Mouse (Mus musculus) CH12.LX (cell line): ENCODE measurements around the gene Prss57. TPM values are rescaled to one million over a fixed set of nuclear protein-coding genes. Genes with fewer than 3 reads are reported as not detected.

Experiments used
- DNase-seq: peaks from one replicate; pipeline ENCODE4 v3.0.0-alpha.2; 2013; ENCODE audit errors: extremely low read depth
- H3K27ac ChIP-seq: 2 replicates; pipeline ENCODE4 v1.5.1; 2012; ENCODE audit warnings: low read depth, mild to moderate bottlenecking, control low read depth, moderate library complexity; ENCODE audit not compliant: insufficient read depth
- H3K27me3 ChIP-seq: replicated peaks from 2 replicates; pipeline ENCODE3; 2012; ENCODE audit warnings: inconsistent platforms
- H3K36me3 ChIP-seq, 2 experiments: replicated peaks in 1 of 2; 2 replicates each; pipeline versions ENCODE3 to v1.6.1; 2012; ENCODE audit warnings: inconsistent platforms in 1 of 2, low read length in 1 of 2, mild to moderate bottlenecking in 1 of 2, mixed read lengths in 1 of 2, moderate library complexity in 1 of 2; ENCODE audit not compliant: control insufficient read depth in 1 of 2, insufficient read depth in 1 of 2
- H3K4me1 ChIP-seq, 2 experiments: 2 replicates each; pipeline ENCODE4 v1.6.1; 2012; ENCODE audit warnings: inconsistent platforms in 1 of 2, moderate library complexity in 1 of 2; ENCODE audit not compliant: insufficient read depth in 2 of 2, control insufficient read depth in 1 of 2
- H3K4me2 ChIP-seq: 2 replicates; pipeline ENCODE4 v1.6.1; 2012; ENCODE audit warnings: low read depth, mild to moderate bottlenecking, control low read depth; ENCODE audit not compliant: poor library complexity, insufficient read depth, severe bottlenecking
- H3K4me3 ChIP-seq, 3 experiments: fragments of 150-350 bp in 1 of 3; sonication (generic) in 1 of 3; replicated peaks in 1 of 3; 2 replicates each; pipeline versions ENCODE3 to v1.5.1; 2011 to 2012; ENCODE audit warnings: low read depth in 2 of 3, low read length in 2 of 3, mild to moderate bottlenecking in 2 of 3, moderate library complexity in 2 of 3, control low read depth in 1 of 3, improper control_type of control experiment in 1 of 3, inconsistent platforms in 1 of 3, mixed read lengths in 1 of 3; ENCODE audit not compliant: poor library complexity in 1 of 3
- H3K79me2 ChIP-seq: replicated peaks from 2 replicates; pipeline ENCODE4 v1.6.1; 2012; ENCODE audit warnings: mild to moderate bottlenecking, moderate library complexity; ENCODE audit not compliant: control insufficient read depth, poor library complexity, insufficient read depth, severe bottlenecking; ENCODE audit errors: extremely low read depth
- H3K9ac ChIP-seq: 2 replicates; pipeline ENCODE4 v1.6.1; 2012; ENCODE audit warnings: low read depth, mild to moderate bottlenecking, control low read depth, moderate library complexity; ENCODE audit not compliant: insufficient read depth
- H3K9me3 ChIP-seq: replicated peaks from 2 replicates; pipeline ENCODE3; 2012; ENCODE audit warnings: low read length, inconsistent platforms, mixed read lengths
- BHLHE40 ChIP-seq: IDR thresholded peaks from 2 replicates; pipeline ENCODE4 v1.6.1; 2011; ENCODE audit warnings: mild to moderate bottlenecking, low read depth, low read length, improper control_type of control experiment
- CHD1 ChIP-seq: IDR thresholded peaks from 2 replicates; pipeline ENCODE4 v1.6.1; 2012; ENCODE audit warnings: low read depth, low read length, improper control_type of control experiment, inconsistent platforms
- CTCF ChIP-seq, 2 experiments: IDR thresholded peaks in 1 of 2; conservative IDR thresholded peaks in 1 of 2; 2 replicates each; pipeline ENCODE4 v1.5.1; 2011 to 2012; ENCODE audit warnings: low read depth in 2 of 2, low read length in 2 of 2, improper control_type of control experiment in 1 of 2, inconsistent platforms in 1 of 2, mild to moderate bottlenecking in 1 of 2, moderate library complexity in 1 of 2
- E2F4 ChIP-seq: IDR thresholded peaks from 2 replicates; pipeline ENCODE4 v1.6.1; 2011; ENCODE audit warnings: low read depth, low read length, improper control_type of control experiment; ENCODE audit not compliant: insufficient replicate concordance
- ELF1 ChIP-seq: IDR thresholded peaks from 2 replicates; pipeline ENCODE4 v1.6.1; 2014; ENCODE audit warnings: low read depth, mild to moderate bottlenecking, inconsistent platforms, low read length, improper control_type of control experiment
- ETS1 ChIP-seq: conservative IDR thresholded peaks from 2 replicates; pipeline ENCODE4 v1.6.1; 2012; ENCODE audit warnings: low read depth, mild to moderate bottlenecking, inconsistent platforms, low read length, improper control_type of control experiment, moderate library complexity
- GABPA ChIP-seq: IDR thresholded peaks from 2 replicates; pipeline ENCODE4 v1.6.1; 2012; ENCODE audit warnings: low read depth, low read length, improper control_type of control experiment, inconsistent platforms; ENCODE audit not compliant: insufficient replicate concordance
- IRF4 ChIP-seq: IDR thresholded peaks from 2 replicates; pipeline ENCODE4 v1.6.1; 2014; ENCODE audit warnings: low read depth, mild to moderate bottlenecking, inconsistent platforms, low read length, improper control_type of control experiment
- JUN ChIP-seq: IDR thresholded peaks from 2 replicates; pipeline ENCODE4 v1.6.1; 2011; ENCODE audit warnings: low read depth, mild to moderate bottlenecking, low read length, improper control_type of control experiment, moderate library complexity; ENCODE audit not compliant: insufficient read depth
- JUND ChIP-seq: conservative IDR thresholded peaks from 2 replicates; pipeline ENCODE4 v1.6.1; 2011; ENCODE audit warnings: low read depth, low read length, improper control_type of control experiment
- KAT2A ChIP-seq: IDR thresholded peaks from 2 replicates; pipeline ENCODE4 v1.6.1; 2012; ENCODE audit warnings: low read length, improper control_type of control experiment, inconsistent platforms; ENCODE audit not compliant: insufficient replicate concordance
- MAFK ChIP-seq: IDR thresholded peaks from 2 replicates; pipeline ENCODE4 v1.6.1; 2011; ENCODE audit warnings: low read length, improper control_type of control experiment; ENCODE audit not compliant: insufficient replicate concordance
- MAX ChIP-seq: IDR thresholded peaks from 2 replicates; pipeline ENCODE4 v1.6.1; 2011; ENCODE audit warnings: low read length, improper control_type of control experiment
- MEF2A ChIP-seq: IDR thresholded peaks from 2 replicates; pipeline ENCODE4 v1.6.1; 2014; ENCODE audit warnings: low read depth, mild to moderate bottlenecking, inconsistent platforms, low read length, improper control_type of control experiment, borderline replicate concordance
- MXI1 ChIP-seq: IDR thresholded peaks from 2 replicates; pipeline ENCODE4 v1.6.1; 2011; ENCODE audit warnings: mild to moderate bottlenecking, low read depth, low read length, improper control_type of control experiment
- NRF1 ChIP-seq: IDR thresholded peaks from 2 replicates; pipeline ENCODE4 v1.6.1; 2014; ENCODE audit warnings: low read depth, mild to moderate bottlenecking, inconsistent platforms, low read length, improper control_type of control experiment, moderate library complexity
- POLR2A ChIP-seq: IDR thresholded peaks from 2 replicates; pipeline ENCODE4 v1.6.1; 2011; ENCODE audit warnings: low read depth, mild to moderate bottlenecking, improper control_type of control experiment, low read length
- POLR2AphosphoS2 ChIP-seq: IDR thresholded peaks from 2 replicates; pipeline ENCODE4 v1.6.1; 2011; ENCODE audit warnings: low read depth, low read length, improper control_type of control experiment
- RCOR1 ChIP-seq: conservative IDR thresholded peaks from 2 replicates; pipeline ENCODE4 v1.6.1; 2012; ENCODE audit warnings: low read depth, mild to moderate bottlenecking, inconsistent platforms, low read length, improper control_type of control experiment
- SIN3A ChIP-seq: IDR thresholded peaks from 2 replicates; pipeline ENCODE4 v1.6.1; 2012; ENCODE audit warnings: low read length, improper control_type of control experiment, inconsistent platforms
- SMC3 ChIP-seq: IDR thresholded peaks from 2 replicates; pipeline ENCODE4 v1.6.1; 2011; ENCODE audit warnings: low read depth, low read length, improper control_type of control experiment
- TBP ChIP-seq: conservative IDR thresholded peaks from 2 replicates; pipeline ENCODE4 v1.6.1; 2011; ENCODE audit warnings: low read depth, low read length, improper control_type of control experiment
- TCF12 ChIP-seq: IDR thresholded peaks from 2 replicates; pipeline ENCODE4 v1.6.1; 2014; ENCODE audit warnings: low read depth, mild to moderate bottlenecking, inconsistent platforms, low read length, improper control_type of control experiment
- UBTF ChIP-seq: IDR thresholded peaks from 2 replicates; pipeline ENCODE4 v1.6.1; 2012; ENCODE audit warnings: low read depth, mild to moderate bottlenecking, inconsistent platforms, low read length, improper control_type of control experiment, moderate library complexity
- USF1 ChIP-seq: IDR thresholded peaks from 2 replicates; pipeline ENCODE4 v1.6.1; 2014; ENCODE audit warnings: low read depth, mild to moderate bottlenecking, inconsistent platforms, low read length, improper control_type of control experiment
- USF2 ChIP-seq: conservative IDR thresholded peaks from 2 replicates; pipeline ENCODE4 v1.6.1; 2011; ENCODE audit warnings: low read depth, low read length, improper control_type of control experiment
- ZMIZ1 ChIP-seq: IDR thresholded peaks from 2 replicates; pipeline ENCODE4 v1.6.1; 2012; ENCODE audit warnings: low read depth, mild to moderate bottlenecking, inconsistent platforms, low read length, improper control_type of control experiment
- dilution Hi-C: fragments of 300-500 bp; cut with MboI; formaldehyde crosslinking; loops from 2 replicates; pipeline ENCODE4 v1.14.3; 2020; ENCODE audit warnings: low sequenced_read_pairs; ENCODE audit not compliant: extremely low pct_unique_long_range_greater_than_20kb, extremely low pct_ligation_motif_present
- in situ Hi-C: fragments of 300-500 bp; cut with MboI; formaldehyde crosslinking; loops from 3 replicates; pipeline ENCODE4 v1.14.3; 2019; ENCODE audit warnings: low sequenced_read_pairs, low pct_ligation_motif_present, low pct_unique_long_range_greater_than_20kb, mixed read lengths
- polyA plus RNA-seq: library from polyadenylated mRNA; unstranded; fragments of >175 nt; gene quantifications from 2 replicates; pipeline ENCODE4 v1.2.1, GENCODE M21; 2012; ENCODE audit warnings: low read depth; ENCODE audit not compliant: insufficient read length
- total RNA-seq, 2 experiments: library from RNA; depleted of rRNA; stranded (reverse); fragments of 300-350 nt in 1 of 2; fragments of >200 nt in 1 of 2; gene quantifications; 2 replicates each; pipeline ENCODE4 v1.2.3; 2012 to 2014

The Prss57 gene
- total and polyA plus RNA-seq, 3 experiments, result 0.08 TPM; not detected in 2

GRCm38 (mm10) chr10:79806972-79807371, 16.2 kb upstream of the Prss57 start:
- no peak overlapping the region for H3K27ac ChIP-seq
- H3K9ac ChIP-seq, result no peak overlapping the region
- TF ChIP-seq ETS1 (no peak), POLR2A (no peak), USF1 (no peak), GABPA (no peak), MAFK (no peak), IRF4 (no peak), SIN3A (no peak), KAT2A (no peak), USF2 (no peak), TBP (no peak), JUND (no peak), ELF1 (no peak), TCF12 (no peak), CHD1 (no peak), E2F4 (no peak), MAX (no peak)
- in situ Hi-C loops, result no loop called here
- H3K9me3 ChIP-seq, result no peaks in the 10 kb centered on the region
- H3K79me2 ChIP-seq, result no peaks in the 10 kb centered on the region
- peak; percentile 22 for DNase-seq
- dilution Hi-C loops, result no loop called here
- H3K4me2 ChIP-seq, result no peak overlapping the region
- no peaks in the 10 kb centered on the region for H3K36me3 ChIP-seq
- H3K4me1 ChIP-seq, result peaks cover 0 to 10% of the 10 kb centered on the region in 2 experiments; a peak in 2 of 4 replicates
- no peak overlapping the region for H3K4me3 ChIP-seq
- peaks cover 32% of the 10 kb centered on the region for H3K27me3 ChIP-seq

GRCm38 (mm10) chr10:79806331-79806730, 15.6 kb upstream of the Prss57 start:
- TF ChIP-seq MAFK (no peak), MAX (no peak)
- dilution Hi-C loops, result no loop called here
- in situ Hi-C loops, result no loop called here

GRCm38 (mm10) chr10:79805636-79806035, 14.9 kb upstream of the Prss57 start:
- TF ChIP-seq MXI1, result no peak
- TF ChIP-seq BHLHE40, result no peak
- no peak for TF ChIP-seq SIN3A
- TF ChIP-seq JUN, result no peak
- no peak for TF ChIP-seq UBTF
- TF ChIP-seq ZMIZ1, result no peak
- TF ChIP-seq RCOR1, result no peak
- no peak for TF ChIP-seq MAX
- no peak for TF ChIP-seq NRF1
- TF ChIP-seq CHD1, result no peak
- TF ChIP-seq E2F4, result no peak
- no peak for TF ChIP-seq POLR2A
- no peak for TF ChIP-seq CTCF (conservative IDR thresholded peaks at IDR 0.05 in 1 of 2, IDR thresholded peaks at IDR 0.05 in 1 of 2; ENCODE audit: low read depth in 2 of 2, low read length in 2 of 2)
- no peak for TF ChIP-seq MEF2A
- no peak for TF ChIP-seq POLR2AphosphoS2
- no peak for TF ChIP-seq SMC3
- TF ChIP-seq GABPA, result no peak
- Histone ChIP-seq H3K9ac (no peak overlapping the region), H3K9me3 (no peaks in the 10 kb centered on the region), H3K79me2 (no peaks in the 10 kb centered on the region), H3K27me3 (peaks cover 31% of the 10 kb centered on the region), H3K4me2 (no peak overlapping the region), H3K27ac (no peak overlapping the region), H3K36me3 (no peaks in the 10 kb centered on the region), H3K4me3 (no peak overlapping the region), H3K4me1 (peaks cover 0 to 9% of the 10 kb centered on the region in 2 experiments; a peak in 2 of 4 replicates)
- dilution Hi-C loops, result no loop called here
- in situ Hi-C loops, result no loop called here
- DNase-seq, result no peak

More at GRCm38 (mm10) chr10:79806331-79806730, 15.6 kb upstream of the Prss57 start:
- peaks cover 0 to 9% of the 10 kb centered on the region in 2 experiments; a peak in 2 of 4 replicates for H3K4me1 ChIP-seq
- no peaks in the 10 kb centered on the region for H3K79me2 ChIP-seq
- no peaks in the 10 kb centered on the region for H3K9me3 ChIP-seq
- H3K4me3 ChIP-seq, result no peak overlapping the region
- no peak for DNase-seq
- no peak overlapping the region for H3K4me2 ChIP-seq
- no peak overlapping the region for H3K9ac ChIP-seq
- H3K36me3 ChIP-seq, result no peaks in the 10 kb centered on the region
- H3K27ac ChIP-seq, result no peak overlapping the region
- peaks cover 31% of the 10 kb centered on the region for H3K27me3 ChIP-seq
